Mouse (Mus musculus): ENCODE data around the gene Gpm6b. TPM values are rescaled to one million over a fixed set of nuclear protein-coding genes. Genes with fewer than 3 reads are reported as not detected.

Gpm6b gene
- polyA plus RNA-seq, 1 experiment from 2014 or later = 441 TPM

DNA sequence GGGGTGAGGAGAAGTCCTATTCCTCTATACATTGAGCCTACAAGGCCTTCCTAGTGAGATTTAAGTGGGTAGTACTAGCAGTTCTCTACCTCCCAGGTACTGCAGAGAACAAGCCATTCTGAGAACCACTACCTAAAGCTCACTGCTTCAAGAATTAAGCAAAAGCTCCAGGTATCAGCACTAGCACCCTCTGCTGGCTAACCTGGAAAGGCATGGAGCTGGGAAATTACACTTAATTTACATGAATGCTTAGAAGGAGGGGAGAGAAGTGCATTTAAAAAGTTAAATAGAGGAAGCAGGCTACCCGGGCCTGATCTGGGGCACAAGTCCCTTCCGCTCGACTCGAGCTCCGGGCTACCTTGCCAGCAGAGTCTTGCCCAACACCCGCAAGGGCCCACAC, 177.5 kb downstream of the Gpm6b start:
- WGBS = 70% methylated on average over 3 of the region's 6 CpGs
- no peak for ATAC-seq

GRCm38 (mm10) chrX:166434812-166435211, 196.1 kb downstream of the Gpm6b start:
- Histone ChIP-seq H3K4me3 (replicated peaks; ENCODE audit: low read length) (no peak overlapping the region), H3K4me1 (replicated peaks; ENCODE audit: control insufficient read depth, insufficient read depth, low read length) (no peaks in the 10 kb centered on the region), H3K36me3 (ENCODE audit: control insufficient read depth, insufficient read depth) (no peaks in the 10 kb centered on the region), H3K27me3 (replicated peaks; ENCODE audit: control insufficient read depth, insufficient read depth, low read length) (no peaks in the 10 kb centered on the region), H3K4me2 (ENCODE audit: low read length) (no peak overlapping the region), H3K9me3 (ENCODE audit: control insufficient read depth, low read length) (no peaks in the 10 kb centered on the region), H3K27ac (ENCODE audit: low read length) (no peak overlapping the region), H3K9ac (replicated peaks; ENCODE audit: low read depth, low read length) (no peak overlapping the region)
- whole genome bisulfite sequencing = 93% methylated on average over 2 of the region's 2 CpGs
- no peak for ATAC-seq

More for the DNA sequence above, 177.5 kb downstream of the Gpm6b start:
- Histone ChIP-seq H3K9ac (replicated peaks; ENCODE audit: low read depth, low read length) (no peak overlapping the region), H3K27ac (ENCODE audit: low read length) (no peak overlapping the region), H3K27me3 (replicated peaks; ENCODE audit: control insufficient read depth, insufficient read depth, low read length) (no peaks in the 10 kb centered on the region), H3K9me3 (ENCODE audit: control insufficient read depth, low read length) (no peaks in the 10 kb centered on the region), H3K4me1 (replicated peaks; ENCODE audit: control insufficient read depth, insufficient read depth, low read length) (no peaks in the 10 kb centered on the region), H3K4me3 (replicated peaks; ENCODE audit: low read length) (no peak overlapping the region), H3K36me3 (ENCODE audit: control insufficient read depth, insufficient read depth) (no peaks in the 10 kb centered on the region), H3K4me2 (ENCODE audit: low read length) (no peak overlapping the region)

Other genes starting within 250 kb of the Gpm6b start
- 9.2 and 9.7 TPM in 2 replicates for gene Gemin8, start 68.5 kb upstream of the Gpm6b start, polyA plus RNA-seq (2015; fragmentation: Nextera tagmentation; extraction: Ambion mirVana)
- gene Trappc2, start 201.7 kb downstream of the Gpm6b start, polyA plus RNA-seq (2015; fragmentation: Nextera tagmentation; extraction: Ambion mirVana) = 71.1 and 79.4 TPM in 2 replicates
- gene Ofd1, start 201.8 kb downstream of the Gpm6b start, polyA plus RNA-seq (2015; fragmentation: Nextera tagmentation; extraction: Ambion mirVana) = 7.8 and 7.9 TPM in 2 replicates
- gene Rab9, start 241.0 kb downstream of the Gpm6b start, polyA plus RNA-seq (2015; fragmentation: Nextera tagmentation; extraction: Ambion mirVana) = 50.2 and 55.7 TPM in 2 replicates